Mouse (Mus musculus) intestine, postnatal 0 days (tissue): ENCODE measurements around the gene Flt3. TPM values are rescaled to one million over a fixed set of nuclear protein-coding genes. Genes with fewer than 3 reads are reported as not detected.

ENCODE experiments used
- ATAC-seq: fragments of 200-750 bp; cut with Nextera tagmentation; 2 replicates; pipeline ENCODE4 v1.8.0; 2017; ENCODE audit warnings: mild to moderate bottlenecking, moderate TSS enrichment, moderate library complexity
- H3K27ac ChIP-seq: fragments of 300-500 bp; sonication (generic); 2 replicates; pipeline ENCODE4 v1.5.1; 2014; ENCODE audit warnings: mild to moderate bottlenecking, low read depth, low read length, moderate library complexity
- H3K27me3 ChIP-seq: fragments of 300-500 bp; sonication (generic); replicated peaks from 2 replicates; pipeline ENCODE4 v1.6.1; 2014; ENCODE audit warnings: low read length, mixed read lengths; ENCODE audit not compliant: control insufficient read depth, insufficient read depth
- H3K36me3 ChIP-seq: fragments of 300-500 bp; sonication (generic); 2 replicates; pipeline ENCODE4 v1.6.1; 2014; ENCODE audit warnings: mild to moderate bottlenecking, moderate library complexity; ENCODE audit not compliant: control insufficient read depth, insufficient read depth
- H3K4me1 ChIP-seq: fragments of 300-500 bp; sonication (generic); replicated peaks from 2 replicates; pipeline ENCODE4 v1.6.1; 2014; ENCODE audit warnings: antibody characterized with exemption, low read length, mixed read lengths; ENCODE audit not compliant: control insufficient read depth, insufficient read depth
- H3K4me2 ChIP-seq: fragments of 300-500 bp; sonication (generic); replicated peaks from 2 replicates; pipeline ENCODE4 v1.6.1; 2014; ENCODE audit warnings: low read depth, mild to moderate bottlenecking, moderate library complexity
- H3K4me3 ChIP-seq: fragments of 300-500 bp; sonication (generic); 2 replicates; pipeline ENCODE4 v1.5.1; 2014; ENCODE audit warnings: low read depth, low read length
- H3K9ac ChIP-seq: fragments of 300-500 bp; sonication (generic); 2 replicates; pipeline ENCODE4 v1.6.1; 2014; ENCODE audit warnings: mild to moderate bottlenecking, low read depth, low read length
- H3K9me3 ChIP-seq: fragments of 300-500 bp; sonication (generic); 2 replicates; pipeline ENCODE4 v1.6.1; 2016; ENCODE audit warnings: mixed run types; ENCODE audit not compliant: control insufficient read depth
- CTCF ChIP-seq: sonication (generic); IDR thresholded peaks from 2 replicates; pipeline ENCODE4 v1.5.1; 2016; ENCODE audit warnings: low read depth, mild to moderate bottlenecking, control low read depth, antibody characterized with exemption, moderate library complexity
- WGBS: fragments of 180-500 bp; shearing (Covaris S2); extraction: QIAGEN DNeasy Blood & Tissue Kit; methylation state at CpG from one replicate; pipeline ENCODE4 v1.1.7; 2014; 5-methylcytosine and 5-hydroxymethylcytosine counted together
- polyA plus RNA-seq: library from polyadenylated mRNA; unstranded; fragments of >200 nt; fragmentation: Nextera tagmentation; extraction: Ambion mirVana; gene quantifications from 2 replicates; pipeline ENCODE4 v1.2.1, GENCODE M21; 2015

Flt3 gene
- polyA plus RNA-seq, 1 experiment from 2014 or later, result 0.26 TPM

GRCm38 (mm10) chr5:147340741-147341414 lies 59.4 kb downstream of the Flt3 start:
- no peaks in the 10 kb centered on the region for H3K36me3 ChIP-seq
- no peak overlapping the region for H3K4me3 ChIP-seq
- no peak overlapping the region for H3K9ac ChIP-seq
- H3K4me2 ChIP-seq, result no peak overlapping the region
- 30% methylated on average over 13 of the region's 13 CpGs for WGBS
- no peak overlapping the region for H3K27ac ChIP-seq
- TF ChIP-seq CTCF, result no peak
- no peaks in the 10 kb centered on the region for H3K27me3 ChIP-seq
- H3K4me1 ChIP-seq, result no peaks in the 10 kb centered on the region
- no peak for ATAC-seq
- no peaks in the 10 kb centered on the region for H3K9me3 ChIP-seq

GRCm38 (mm10) chr5:147339560-147339959 lies 60.7 kb downstream of the Flt3 start:
- no peak for ATAC-seq
- Histone ChIP-seq H3K27me3 (no peaks in the 10 kb centered on the region), H3K4me3 (no peak overlapping the region), H3K36me3 (no peaks in the 10 kb centered on the region), H3K4me1 (no peaks in the 10 kb centered on the region), H3K27ac (no peak overlapping the region), H3K4me2 (no peak overlapping the region), H3K9ac (no peak overlapping the region), H3K9me3 (no peaks in the 10 kb centered on the region)
- no peak for TF ChIP-seq CTCF
- WGBS, result 74% methylated on average over 11 of the region's 11 CpGs

GRCm38 (mm10) chr5:147338967-147339366 lies 61.3 kb downstream of the Flt3 start:
- no peak for ATAC-seq
- 35% methylated on average over 9 of the region's 9 CpGs for WGBS

GRCm38 (mm10) chr5:147332711-147333110 lies 67.6 kb downstream of the Flt3 start:
- Histone ChIP-seq H3K4me1 (no peaks in the 10 kb centered on the region), H3K36me3 (no peaks in the 10 kb centered on the region), H3K4me3 (no peak overlapping the region), H3K27ac (no peak overlapping the region), H3K9ac (no peak overlapping the region), H3K4me2 (no peak overlapping the region), H3K27me3 (no peaks in the 10 kb centered on the region), H3K9me3 (no peaks in the 10 kb centered on the region)
- 31% methylated on average over 7 of the region's 7 CpGs for WGBS
- no peak for TF ChIP-seq CTCF
- no peak for ATAC-seq

More at GRCm38 (mm10) chr5:147338967-147339366, 61.3 kb downstream of the Flt3 start:
- Histone ChIP-seq H3K36me3 (no peaks in the 10 kb centered on the region), H3K9me3 (no peaks in the 10 kb centered on the region), H3K4me1 (no peaks in the 10 kb centered on the region), H3K9ac (no peak overlapping the region), H3K27ac (no peak overlapping the region), H3K4me3 (no peak overlapping the region), H3K4me2 (no peak overlapping the region), H3K27me3 (no peaks in the 10 kb centered on the region)
- TF ChIP-seq CTCF, result no peak

GRCm38 (mm10) chr5:147331547-147331946 lies 68.7 kb downstream of the Flt3 start:
- no peak overlapping the region for H3K4me3 ChIP-seq
- 46% methylated on average over 2 of the region's 2 CpGs for WGBS
- H3K4me2 ChIP-seq, result no peak overlapping the region
- no peak for ATAC-seq
- no peaks in the 10 kb centered on the region for H3K4me1 ChIP-seq
- H3K9ac ChIP-seq, result no peak overlapping the region
- H3K27me3 ChIP-seq, result no peaks in the 10 kb centered on the region
- peak; percentile 72 for TF ChIP-seq CTCF
- H3K27ac ChIP-seq, result no peak overlapping the region
- no peaks in the 10 kb centered on the region for H3K9me3 ChIP-seq
- H3K36me3 ChIP-seq, result no peaks in the 10 kb centered on the region

- Histone ChIP-seq H3K4me1 (no peaks in the 10 kb centered on the region), H3K27ac (no peak overlapping the region), H3K4me3 (no peak overlapping the region), H3K9ac (no peak overlapping the region), H3K4me2 (no peak overlapping the region), H3K27me3 (no peaks in the 10 kb centered on the region), H3K9me3 (no peaks in the 10 kb centered on the region), H3K36me3 (no peaks in the 10 kb centered on the region)
- whole genome bisulfite sequencing, result 83% methylated on average over 11 of the region's 11 CpGs
- no peak for ATAC-seq
- no peak for TF ChIP-seq CTCF
Measured at GRCm38 (mm10) chr5:147329946-147330345, 70.3 kb downstream of the Flt3 start.
